Mouse (Mus musculus) cerebellum, adult 2 months (tissue): ENCODE measurements around the gene Gm20605.

ENCODE experiments used
- CTCF ChIP-seq: fragments of 200-500 bp; IDR thresholded peaks from 2 replicates; pipeline ENCODE4 v1.5.1; 2011; ENCODE audit warnings: low read depth, mild to moderate bottlenecking, control low read depth, low read length, moderate library complexity, borderline replicate concordance; ENCODE audit not compliant: insufficient read depth
- POLR2A ChIP-seq: fragments of 200-500 bp; IDR thresholded peaks from 2 replicates; pipeline ENCODE4 v1.6.1; 2011; ENCODE audit warnings: low read length, control low read depth, borderline replicate concordance; ENCODE audit not compliant: insufficient read depth

DNA sequence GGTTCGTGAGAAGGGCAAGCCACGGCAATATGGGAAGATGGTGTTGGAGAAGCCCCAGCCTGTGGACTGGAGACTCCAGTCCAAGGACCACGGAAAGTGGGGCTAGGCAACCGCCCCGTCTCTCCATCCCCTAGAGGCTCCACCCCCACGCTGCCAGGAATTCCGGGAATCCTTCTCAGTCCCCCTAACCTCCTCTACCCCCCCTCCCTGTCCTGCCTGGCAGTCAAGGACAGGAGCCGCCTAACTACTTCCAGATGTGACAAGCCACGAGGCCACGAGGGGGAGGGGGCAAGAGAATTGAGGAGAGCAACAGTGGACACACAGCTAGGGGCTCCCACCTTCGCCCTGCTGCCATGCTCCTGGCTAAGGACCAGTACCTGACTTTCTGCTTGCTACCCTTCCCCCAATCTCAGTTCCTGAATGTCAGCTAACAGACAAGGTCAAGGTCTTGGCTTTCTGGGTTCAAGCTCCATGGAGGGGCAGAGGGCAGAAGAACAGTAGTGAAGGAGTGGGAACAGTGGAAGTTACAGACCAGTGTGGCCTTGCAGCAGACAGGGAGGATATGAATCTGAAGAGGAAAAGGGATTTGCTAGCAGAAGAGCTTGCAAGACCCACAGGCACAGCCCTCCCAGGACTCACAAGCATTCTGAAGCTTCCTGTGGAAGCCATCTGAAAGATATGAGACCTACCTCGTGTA, 18.3 kb upstream of the Gm20605 start:
- no peak for TF ChIP-seq CTCF
- no peak for TF ChIP-seq POLR2A
